Mouse (Mus musculus) hindbrain, embryonic 11.5 days (tissue): Measurements from ENCODE around the gene Pitx1. TPM values are rescaled to one million over a fixed set of nuclear protein-coding genes. Genes with fewer than 3 reads are reported as not detected.

Source experiments
- ATAC-seq: fragments of 200-750 bp; cut with Nextera tagmentation; 2 replicates; pipeline ENCODE4 v1.8.0; 2017; ENCODE audit warnings: mild to moderate bottlenecking, moderate TSS enrichment, moderate library complexity; ENCODE audit not compliant: low FRiP score
- DNase-seq: peaks from one replicate; pipeline ENCODE4 v3.0.0-alpha.2; 2015; ENCODE audit warnings: low spot score
- H3K27ac ChIP-seq: fragments of 300-500 bp; sonication (generic); 2 replicates; pipeline ENCODE4 v1.5.1; 2014; ENCODE audit warnings: mild to moderate bottlenecking, low read depth, low read length
- H3K27me3 ChIP-seq: fragments of 300-500 bp; sonication (generic); 2 replicates; pipeline ENCODE4 v1.6.1; 2014; ENCODE audit warnings: mild to moderate bottlenecking, low read length, moderate library complexity, mixed read lengths; ENCODE audit not compliant: control insufficient read depth, insufficient read depth
- H3K36me3 ChIP-seq: fragments of 300-500 bp; sonication (generic); 2 replicates; pipeline ENCODE4 v1.6.1; 2014; ENCODE audit warnings: mild to moderate bottlenecking, low read length, moderate library complexity, mixed read lengths; ENCODE audit not compliant: control insufficient read depth, insufficient read depth
- H3K4me1 ChIP-seq: fragments of 300-500 bp; sonication (generic); replicated peaks from 2 replicates; pipeline ENCODE4 v1.6.1; 2014; ENCODE audit warnings: low read length, mixed read lengths; ENCODE audit not compliant: control insufficient read depth, insufficient read depth
- H3K4me2 ChIP-seq: fragments of 300-500 bp; sonication (generic); replicated peaks from 2 replicates; pipeline ENCODE4 v1.6.1; 2014; ENCODE audit warnings: mild to moderate bottlenecking, low read depth, low read length
- H3K4me3 ChIP-seq: fragments of 300-500 bp; sonication (generic); 2 replicates; pipeline ENCODE4 v1.5.1; 2014; ENCODE audit warnings: low read depth, low read length
- H3K9ac ChIP-seq: fragments of 300-500 bp; sonication (generic); 2 replicates; pipeline ENCODE4 v1.6.1; 2014; ENCODE audit warnings: low read depth, low read length
- H3K9me3 ChIP-seq: fragments of 300-500 bp; sonication (generic); 2 replicates; pipeline ENCODE4 v1.6.1; 2016; ENCODE audit warnings: low read length; ENCODE audit not compliant: control insufficient read depth
- WGBS: fragments of 180-500 bp; shearing (Covaris S2); extraction: QIAGEN DNeasy Blood & Tissue Kit; methylation state at CpG from one replicate; pipeline ENCODE4 v1.1.7; 2014; 5-methylcytosine and 5-hydroxymethylcytosine counted together
- polyA plus RNA-seq: library from polyadenylated mRNA; unstranded; fragments of >200 nt; fragmentation: Nextera tagmentation; extraction: Ambion mirVana; gene quantifications from 2 replicates; pipeline ENCODE4 v1.2.1, GENCODE M21; 2014

The Pitx1 gene
- polyA plus RNA-seq, 1 experiment from 2014 or later = 0.25 TPM

- no peaks in the 10 kb centered on the region for H3K4me1 ChIP-seq
- H3K4me2 ChIP-seq = no peak overlapping the region
- no peak overlapping the region for H3K27ac ChIP-seq
- H3K9ac ChIP-seq = no peak overlapping the region
- H3K4me3 ChIP-seq = no peak overlapping the region
- no peaks in the 10 kb centered on the region for H3K27me3 ChIP-seq
- ATAC-seq = no peak
- no peaks in the 10 kb centered on the region for H3K9me3 ChIP-seq
- WGBS = 62% methylated on average over 5 of the region's 5 CpGs
- no peak for DNase-seq
- H3K36me3 ChIP-seq = no peaks in the 10 kb centered on the region
These were observed 22.4 kb downstream of the Pitx1 start for GRCm38 (mm10) chr13:55813490-55814016.

- Histone ChIP-seq H3K9ac (no peak overlapping the region), H3K36me3 (no peaks in the 10 kb centered on the region), H3K4me2 (no peak overlapping the region), H3K27ac (no peak overlapping the region), H3K9me3 (no peaks in the 10 kb centered on the region), H3K4me3 (no peak overlapping the region), H3K4me1 (no peaks in the 10 kb centered on the region), H3K27me3 (no peaks in the 10 kb centered on the region)
- ATAC-seq (no peak), DNase-seq (no peak)
- WGBS = 78% methylated on average over 5 of the region's 5 CpGs
These were observed 25.0 kb downstream of the Pitx1 start for GRCm38 (mm10) chr13:55810947-55811346.

- Histone ChIP-seq H3K4me3 (no peak overlapping the region), H3K4me2 (no peak overlapping the region), H3K4me1 (no peaks in the 10 kb centered on the region), H3K36me3 (no peaks in the 10 kb centered on the region), H3K27me3 (no peaks in the 10 kb centered on the region), H3K27ac (no peak overlapping the region), H3K9ac (no peak overlapping the region), H3K9me3 (no peaks in the 10 kb centered on the region)
- 90% methylated on average over 10 of the region's 10 CpGs for WGBS
- ATAC-seq = no peak
- DNase-seq = no peak
These were observed 26.3 kb downstream of the Pitx1 start for GRCm38 (mm10) chr13:55809707-55810106.

GRCm38 (mm10) chr13:55809041-55809623, 26.9 kb downstream of the Pitx1 start:
- Histone ChIP-seq H3K27ac (no peak overlapping the region), H3K9me3 (no peaks in the 10 kb centered on the region), H3K4me3 (no peak overlapping the region), H3K9ac (no peak overlapping the region), H3K4me2 (no peak overlapping the region), H3K4me1 (no peaks in the 10 kb centered on the region), H3K36me3 (no peaks in the 10 kb centered on the region), H3K27me3 (no peaks in the 10 kb centered on the region)
- ATAC-seq (no peak), DNase-seq (no peak)
- WGBS = 71% methylated on average over 7 of the region's 7 CpGs

GRCm38 (mm10) chr13:55803973-55804372, 32.0 kb downstream of the Pitx1 start:
- no peak overlapping the region for H3K27ac ChIP-seq
- no peaks in the 10 kb centered on the region for H3K27me3 ChIP-seq
- no peak overlapping the region for H3K4me2 ChIP-seq
- 80% methylated on average over 1 of the region's 1 CpGs for WGBS
- H3K9ac ChIP-seq = no peak overlapping the region
- no peak overlapping the region for H3K4me3 ChIP-seq
- DNase-seq (no peak), ATAC-seq (no peak)
- no peaks in the 10 kb centered on the region for H3K9me3 ChIP-seq
- no peaks in the 10 kb centered on the region for H3K36me3 ChIP-seq
- H3K4me1 ChIP-seq = no peaks in the 10 kb centered on the region

- WGBS = 72% methylated on average over 2 of the region's 2 CpGs
- Histone ChIP-seq H3K4me2 (no peak overlapping the region), H3K36me3 (no peaks in the 10 kb centered on the region), H3K27me3 (no peaks in the 10 kb centered on the region), H3K27ac (no peak overlapping the region), H3K9ac (no peak overlapping the region), H3K9me3 (no peaks in the 10 kb centered on the region), H3K4me1 (no peaks in the 10 kb centered on the region), H3K4me3 (no peak overlapping the region)
- no peak for ATAC-seq
- no peak for DNase-seq
These were observed 34.7 kb downstream of the Pitx1 start for GRCm38 (mm10) chr13:55801246-55801645.

GRCm38 (mm10) chr13:55786120-55786519, 49.9 kb downstream of the Pitx1 start:
- H3K36me3 ChIP-seq = no peaks in the 10 kb centered on the region
- WGBS = 87% methylated on average over 11 of the region's 11 CpGs

GRCm38 (mm10) chr13:55784268-55784667, 51.7 kb downstream of the Pitx1 start, which contains the start of gene Catsper3:
Gene Catsper3, plus strand, starts transcription at chr13:55784568.
- no peaks in the 10 kb centered on the region for H3K27me3 ChIP-seq
- H3K4me3 ChIP-seq = no peak within 1 kb of the TSS
- DNase-seq (no peak), ATAC-seq (no peak)
- H3K4me1 ChIP-seq = no peaks in the 10 kb centered on the region
- H3K4me2 ChIP-seq = no peak within 1 kb of the TSS
- H3K9me3 ChIP-seq = no peaks in the 10 kb centered on the region
- H3K9ac ChIP-seq = no peak within 1 kb of the TSS
- H3K27ac ChIP-seq = no peak within 1 kb of the TSS
- no peaks in the 10 kb centered on the region for H3K36me3 ChIP-seq
- 94% methylated on average over 3 of the region's 3 CpGs for WGBS

More at GRCm38 (mm10) chr13:55786120-55786519, 49.9 kb downstream of the Pitx1 start:
- no peaks in the 10 kb centered on the region for H3K27me3 ChIP-seq
- no peak overlapping the region for H3K9ac ChIP-seq
- DNase-seq = no peak
- H3K4me3 ChIP-seq = no peak overlapping the region
- no peak overlapping the region for H3K4me2 ChIP-seq
- no peak for ATAC-seq
- no peak overlapping the region for H3K27ac ChIP-seq
- H3K4me1 ChIP-seq = no peaks in the 10 kb centered on the region
- H3K9me3 ChIP-seq = no peaks in the 10 kb centered on the region

- no peaks in the 10 kb centered on the region for H3K4me1 ChIP-seq
- ATAC-seq (no peak), DNase-seq (no peak)
- no peak overlapping the region for H3K9ac ChIP-seq
- H3K9me3 ChIP-seq = no peaks in the 10 kb centered on the region
- no peaks in the 10 kb centered on the region for H3K36me3 ChIP-seq
- no peaks in the 10 kb centered on the region for H3K27me3 ChIP-seq
- no peak overlapping the region for H3K4me3 ChIP-seq
- 61% methylated on average over 11 of the region's 11 CpGs for WGBS
- H3K4me2 ChIP-seq = no peak overlapping the region
- H3K27ac ChIP-seq = no peak overlapping the region
These were observed 60.9 kb downstream of the Pitx1 start for GRCm38 (mm10) chr13:55775056-55775455.
